Mouse (Mus musculus) layer of hippocampus, postnatal 25 days (tissue): ENCODE data around the gene Fgd3. TPM values are rescaled to one million over a fixed set of nuclear protein-coding genes. Genes with fewer than 3 reads are reported as not detected.

Experiments used
- DNase-seq, 2 experiments: peaks; one replicate each; pipeline ENCODE4 v3.0.0; 2022; ENCODE audit warnings: mixed read lengths in 2 of 2, low spot score in 1 of 2; ENCODE audit errors: extremely low spot score in 1 of 2
- total RNA-seq, 2 experiments: library from RNA; stranded (reverse); gene quantifications; 2 replicates each; pipeline ENCODE4 v1.2.3; 2021

The Fgd3 gene
- total RNA-seq, 2 experiments from 2014 or later: 6.2 to 7.7 TPM

GRCm38 (mm10) chr13:49250716-49251517, 69.2 kb downstream of the Fgd3 start:
- no peak for DNase-seq

GRCm38 (mm10) chr13:49249634-49250033, 70.5 kb downstream of the Fgd3 start:
- DNase-seq: no peak

DNA sequence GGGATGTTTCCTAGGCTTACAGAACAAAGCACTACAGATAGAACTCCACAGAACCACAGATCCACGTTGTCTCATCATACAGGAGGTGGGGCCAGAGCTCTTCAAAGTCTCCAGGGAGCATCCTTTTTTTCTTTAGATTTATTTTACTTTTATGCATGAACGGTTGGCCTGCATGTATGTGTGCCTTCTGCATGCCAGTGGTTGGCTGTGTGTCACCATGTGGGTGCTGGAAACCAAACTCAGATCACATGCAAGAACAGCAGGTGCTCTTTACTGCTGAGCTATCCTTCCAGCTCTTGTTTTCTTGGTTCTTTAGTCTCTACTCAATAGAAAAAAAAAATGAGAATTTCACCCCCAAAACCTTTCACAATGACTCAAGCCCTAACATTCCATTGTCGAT, 71.2 kb downstream of the Fgd3 start:
- DNase-seq: no peak

- no peak for DNase-seq
These were observed 71.6 kb downstream of the Fgd3 start, which contains the start of gene Susd3 for GRCm38 (mm10) chr13:49248467-49248862. Gene Susd3 (minus strand): TSS chr13:49248706.

DNA sequence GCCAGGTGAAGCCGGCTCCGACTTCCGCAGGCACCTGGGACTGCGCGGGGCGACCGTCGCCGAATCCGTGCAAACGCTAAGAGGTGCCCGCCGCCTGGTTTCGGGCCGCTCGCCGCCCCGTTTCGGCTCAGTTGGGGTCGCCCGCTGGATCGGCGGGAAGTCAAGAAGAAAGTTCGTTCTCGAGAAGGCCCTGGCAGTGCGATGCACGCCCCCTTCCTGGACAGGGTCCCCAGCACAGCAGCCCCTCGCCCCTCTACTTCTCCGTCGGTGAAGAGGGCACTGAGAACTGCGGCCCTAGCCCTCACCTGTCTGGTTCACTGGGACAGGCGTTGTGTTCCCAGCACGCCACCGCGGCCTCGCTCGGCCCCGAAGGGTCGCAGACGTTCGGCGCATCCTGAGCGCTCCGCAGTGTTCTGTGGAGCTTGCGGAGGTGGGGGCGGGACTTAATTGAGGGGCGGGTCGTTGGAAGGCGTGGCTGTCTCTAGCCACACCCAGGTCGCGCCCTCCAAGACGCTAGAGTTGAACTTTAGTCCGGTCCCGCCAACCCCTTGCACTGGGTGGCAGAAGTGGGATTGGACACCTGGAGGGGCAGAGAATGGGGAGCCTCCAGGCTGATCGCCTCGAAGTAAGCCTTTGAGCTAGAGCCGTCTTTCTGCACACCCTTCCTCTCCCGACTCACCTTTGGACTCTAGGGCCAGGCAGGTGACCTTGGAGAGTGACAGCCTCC, 72.2 kb downstream of the Fgd3 start:
- DNase-seq: no peak

DNA sequence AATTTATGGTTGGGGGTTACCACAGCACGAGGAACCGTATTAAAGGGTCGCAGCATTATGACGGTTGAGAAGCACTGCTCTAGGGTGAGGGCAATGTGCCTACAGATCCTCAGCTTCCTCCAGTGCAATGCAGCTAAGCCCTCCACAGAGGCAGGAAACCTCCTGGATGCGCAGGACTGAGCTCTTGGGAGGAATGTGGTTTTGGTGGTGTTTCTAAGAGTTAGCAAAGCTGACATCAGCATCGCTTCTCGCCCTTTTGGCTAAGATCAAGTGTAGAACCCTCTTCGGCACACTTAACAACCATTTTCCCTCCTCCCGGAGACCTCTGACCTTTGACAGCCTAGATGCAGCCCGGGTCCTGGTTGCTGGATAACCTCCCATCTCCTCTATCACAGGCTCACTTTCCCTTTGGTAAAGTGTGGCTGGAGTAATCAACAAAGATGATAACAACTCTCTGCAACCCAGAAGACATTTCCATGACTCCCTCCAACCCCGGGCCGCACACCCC, 72.8 kb downstream of the Fgd3 start:
- no peak for DNase-seq

- no peak for DNase-seq
These were observed 73.5 kb downstream of the Fgd3 start for GRCm38 (mm10) chr13:49246626-49247025.

- no peak for DNase-seq
These were observed 74.1 kb downstream of the Fgd3 start for GRCm38 (mm10) chr13:49246011-49246410.

- no peak for DNase-seq
These were observed 74.9 kb downstream of the Fgd3 start for GRCm38 (mm10) chr13:49245251-49245650.

- no peak for DNase-seq
These were observed 76.6 kb downstream of the Fgd3 start for GRCm38 (mm10) chr13:49243492-49243891.

DNA sequence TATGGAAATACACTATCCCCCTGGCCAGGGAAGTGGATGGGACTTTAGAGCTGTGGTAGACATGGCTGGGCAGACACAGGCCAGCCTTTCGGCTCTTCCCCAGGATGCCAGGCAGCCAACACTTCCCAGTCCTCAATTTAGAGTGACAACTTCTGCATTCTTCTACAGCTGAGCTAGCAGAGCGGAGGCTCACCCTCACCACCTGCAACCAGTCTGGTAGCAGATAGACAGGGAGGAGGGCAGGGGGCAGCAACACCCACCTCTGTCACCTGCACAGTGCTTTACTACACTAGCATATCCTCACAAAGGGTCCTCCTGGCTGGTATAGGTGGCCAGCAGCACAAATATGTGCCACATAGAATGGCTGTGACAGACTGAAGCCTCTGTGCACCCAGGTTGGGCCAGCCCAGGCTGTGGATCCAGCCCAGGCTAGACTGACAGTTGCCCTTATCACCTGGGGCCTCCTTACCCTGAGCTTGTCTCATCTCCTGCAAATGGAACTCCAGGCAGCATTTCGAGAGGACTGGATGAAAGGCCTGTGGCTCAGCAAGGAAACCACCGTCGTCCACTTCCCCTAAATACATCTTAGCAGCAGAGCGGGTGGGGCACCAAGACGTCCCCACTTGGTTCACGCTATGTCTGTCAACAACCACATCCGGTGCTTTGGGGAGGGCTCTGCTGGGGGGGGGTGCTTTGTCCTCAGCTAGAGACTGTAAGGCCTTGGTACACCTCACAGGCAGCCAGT, 77.6 kb downstream of the Fgd3 start:
- DNase-seq: no peak

GRCm38 (mm10) chr13:49238737-49239136, 81.4 kb downstream of the Fgd3 start:
- no peak for DNase-seq

DNA sequence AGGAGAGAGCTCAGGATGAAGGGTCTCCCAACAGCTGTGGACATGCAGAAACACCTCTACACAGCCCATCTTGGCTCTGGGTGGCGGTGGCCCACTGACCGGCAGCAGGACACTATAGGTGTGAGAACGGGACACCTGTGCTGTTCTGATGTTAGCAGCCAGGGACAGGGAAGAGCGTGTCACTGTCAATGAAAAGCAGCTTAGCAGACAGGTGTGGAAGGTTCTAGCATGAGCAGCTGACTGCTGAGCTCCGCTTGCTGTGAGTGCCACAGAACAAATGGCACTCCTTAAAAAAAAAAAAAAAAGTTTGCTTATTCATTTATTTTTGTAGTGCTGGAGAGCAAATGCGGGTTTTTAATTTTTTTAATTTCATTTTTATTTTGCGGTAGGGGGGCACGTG, 82.5 kb downstream of the Fgd3 start:
- DNase-seq: no peak

GRCm38 (mm10) chr13:49234711-49235110, 85.4 kb downstream of the Fgd3 start:
- no peak for DNase-seq

DNA sequence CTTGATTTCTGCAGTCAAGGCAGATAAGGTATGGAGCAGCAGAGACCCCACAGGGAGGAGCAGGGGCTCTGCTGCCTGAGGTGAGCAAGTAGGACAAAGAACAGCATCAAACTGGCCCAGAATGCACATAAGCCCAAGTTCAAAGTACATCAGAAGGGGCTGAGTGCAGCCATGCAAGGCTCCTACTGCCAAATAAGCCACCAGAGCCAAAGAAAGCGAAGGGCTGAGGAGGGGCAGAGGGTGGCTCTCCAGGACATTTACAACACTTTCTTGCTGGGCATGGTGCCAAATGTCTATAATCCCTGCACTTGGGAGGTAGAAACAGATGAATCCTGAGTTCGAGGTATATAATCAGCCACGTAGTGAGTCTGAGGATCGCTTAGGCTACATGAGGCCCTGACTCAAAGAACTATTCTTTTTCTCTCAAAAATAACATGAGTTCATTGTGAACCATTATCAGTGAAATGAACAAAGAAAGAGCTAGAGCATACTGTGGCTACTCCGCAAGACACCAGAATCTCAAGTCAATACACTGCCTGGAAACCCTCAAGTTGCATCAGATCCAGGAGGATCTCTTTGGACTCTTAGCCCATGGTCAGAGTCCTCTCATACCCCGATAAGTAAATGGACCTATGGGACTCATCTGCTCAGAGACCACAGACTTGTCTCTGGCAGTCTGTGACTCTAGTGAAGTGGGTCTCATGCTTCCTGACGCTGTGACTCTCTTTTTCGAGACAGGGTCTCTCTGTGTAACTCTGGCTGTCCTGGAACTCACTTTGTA, 86.1 kb downstream of the Fgd3 start:
- DNase-seq: no peak

GRCm38 (mm10) chr13:49225633-49226032, 94.5 kb downstream of the Fgd3 start:
- no peak for DNase-seq

- no peak for DNase-seq
These were observed 95.0 kb downstream of the Fgd3 start for GRCm38 (mm10) chr13:49225159-49225558.

DNA sequence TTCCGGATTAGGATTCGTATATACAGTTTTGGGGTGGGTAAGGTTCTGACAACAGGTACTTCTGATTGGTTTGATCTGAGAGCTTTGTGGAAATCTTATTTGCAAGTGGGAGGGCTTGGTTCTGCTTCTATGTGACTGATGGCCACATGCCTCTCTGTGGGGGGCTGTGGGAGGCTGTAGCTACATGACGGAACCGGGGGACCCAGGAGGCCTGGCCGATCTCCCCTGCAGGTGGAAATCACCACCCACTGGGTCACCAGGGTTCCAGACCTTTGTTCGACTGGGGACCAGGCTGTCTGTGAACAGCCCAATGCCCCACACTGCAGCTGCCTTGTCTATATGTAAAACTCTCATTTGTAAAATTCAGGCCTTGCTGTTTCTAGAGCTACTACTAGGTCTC, 95.4 kb downstream of the Fgd3 start:
- no peak for DNase-seq

DNA sequence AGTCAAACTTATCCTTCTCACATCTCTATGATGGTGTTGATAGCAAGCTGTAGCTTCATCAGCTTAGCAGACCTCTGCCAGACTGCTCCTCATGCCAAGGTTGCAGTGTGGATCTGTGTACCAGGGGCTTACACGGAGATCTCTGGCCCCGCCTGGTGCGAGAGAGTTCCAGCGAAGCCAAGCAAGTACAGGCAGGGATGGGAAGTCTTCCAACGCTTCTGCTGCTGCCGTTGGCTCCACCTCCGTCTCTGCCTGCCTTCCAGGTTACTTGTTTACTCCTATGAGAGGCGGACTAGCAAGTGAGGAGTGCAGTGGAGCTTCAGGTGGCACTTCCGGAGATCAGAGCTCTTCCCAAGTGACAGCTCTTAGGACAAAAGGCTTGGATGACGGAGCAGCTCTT, 95.8 kb downstream of the Fgd3 start:
- no peak for DNase-seq

- no peak for DNase-seq
These were observed 99.2 kb downstream of the Fgd3 start for GRCm38 (mm10) chr13:49220912-49221311.
